Mouse (Mus musculus) lung, adult 2 months (tissue): ENCODE measurements around the gene Atp5j.

ENCODE experiments used
- CTCF ChIP-seq: fragments of 200-500 bp; IDR thresholded peaks from 2 replicates; pipeline ENCODE4 v1.5.1; 2011; ENCODE audit warnings: mild to moderate bottlenecking, low read length, control low read depth; ENCODE audit not compliant: insufficient read depth
- POLR2A ChIP-seq: fragments of 200-500 bp; IDR thresholded peaks from 2 replicates; pipeline ENCODE4 v1.6.1; 2011; ENCODE audit warnings: low read depth, mild to moderate bottlenecking, control low read depth, low read length, borderline replicate concordance; ENCODE audit errors: extremely low read depth

DNA sequence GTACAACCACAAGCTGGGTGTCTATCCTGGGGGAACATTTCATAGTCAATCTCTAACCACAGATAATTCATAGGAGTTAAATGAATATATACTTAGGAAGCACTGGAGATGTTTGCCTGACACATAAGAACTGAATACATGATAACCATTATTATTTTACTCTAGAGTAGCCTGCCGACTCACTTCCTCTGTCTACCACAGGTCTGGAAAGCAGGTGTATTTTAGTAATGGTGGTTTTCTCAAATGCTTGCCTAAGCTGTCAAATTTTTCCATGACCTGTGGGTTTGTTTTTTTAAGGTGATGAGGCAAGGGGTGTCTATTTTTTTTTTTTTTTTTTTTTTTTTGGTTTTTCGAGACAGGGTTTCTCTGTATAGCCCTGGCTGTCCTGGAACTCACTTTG is 35.4 kb downstream of the Atp5j start:
- TF ChIP-seq CTCF (no peak), POLR2A (no peak)
